Mouse (Mus musculus) hindbrain, embryonic 10.5 days (tissue): ENCODE data around the gene Plcd3. TPM values are rescaled to one million over a fixed set of nuclear protein-coding genes. Genes with fewer than 3 reads are reported as not detected.

Experiments used
- DNase-seq: peaks from one replicate; pipeline ENCODE4 v3.0.0-alpha.2; 2017; ENCODE audit warnings: low spot score
- H3K27ac ChIP-seq: fragments of 300-500 bp; sonication (generic); 2 replicates; pipeline ENCODE4 v1.5.1; 2016; ENCODE audit warnings: mild to moderate bottlenecking, moderate library complexity
- H3K27me3 ChIP-seq: fragments of 300-500 bp; sonication (generic); 2 replicates; pipeline ENCODE4 v1.6.1; 2016; ENCODE audit warnings: mild to moderate bottlenecking; ENCODE audit not compliant: poor library complexity, insufficient read depth, severe bottlenecking
- H3K36me3 ChIP-seq: fragments of 300-500 bp; sonication (generic); 2 replicates; pipeline ENCODE4 v1.6.1; 2016; ENCODE audit warnings: mild to moderate bottlenecking, moderate library complexity
- H3K4me1 ChIP-seq: fragments of 300-500 bp; sonication (generic); replicated peaks from 2 replicates; pipeline ENCODE4 v1.6.1; 2016; ENCODE audit warnings: mild to moderate bottlenecking
- H3K4me3 ChIP-seq: fragments of 300-500 bp; sonication (generic); 2 replicates; pipeline ENCODE4 v1.5.1; 2016; ENCODE audit warnings: mild to moderate bottlenecking, moderate library complexity
- H3K9me3 ChIP-seq: fragments of 300-500 bp; sonication (generic); 2 replicates; pipeline ENCODE4 v1.6.1; 2016; ENCODE audit warnings: mild to moderate bottlenecking, moderate library complexity
- WGBS: fragments of 180-500 bp; shearing (Covaris S2); methylation state at CpG from one replicate; pipeline ENCODE4 v1.1.7; 2016; 5-methylcytosine and 5-hydroxymethylcytosine counted together
- polyA plus RNA-seq: library from polyadenylated mRNA; unstranded; fragments of >200 nt; fragmentation: Nextera tagmentation; extraction: Ambion mirVana; gene quantifications from 2 replicates; pipeline ENCODE4 v1.2.1, GENCODE M21; 2016

The Plcd3 gene
- polyA plus RNA-seq, 1 experiment from 2014 or later, result 1.9 TPM

DNA sequence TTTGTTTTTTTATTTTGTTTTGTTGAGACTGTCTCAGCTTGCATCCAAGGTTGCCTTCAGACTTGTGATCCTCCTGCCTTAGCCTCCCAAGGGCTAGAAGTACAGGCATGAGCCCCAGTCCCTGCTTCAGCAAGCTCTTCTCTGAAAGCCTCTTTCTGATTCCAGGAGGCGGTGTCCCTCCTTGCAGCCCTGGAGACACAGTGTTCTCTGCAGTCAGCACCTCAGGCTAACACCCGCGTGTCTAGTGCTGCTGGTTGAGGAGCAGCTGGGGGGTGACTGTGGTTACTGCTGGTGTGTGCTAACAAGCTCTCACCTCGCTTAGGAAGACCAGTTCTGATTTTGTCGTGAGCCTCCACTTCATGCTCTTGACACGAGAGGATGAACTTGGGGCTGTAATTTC lies 66.5 kb downstream of the Plcd3 start:
- Histone ChIP-seq H3K4me3 (no peak overlapping the region), H3K4me1 (peaks cover 2% of the 10 kb centered on the region), H3K9me3 (no peaks in the 10 kb centered on the region), H3K36me3 (peaks cover 69% of the 10 kb centered on the region), H3K27me3 (no peaks in the 10 kb centered on the region), H3K27ac (no peak overlapping the region)
- 88% methylated on average over 6 of the region's 6 CpGs for WGBS
- no peak for DNase-seq

- H3K27me3 ChIP-seq, result no peaks in the 10 kb centered on the region
- H3K36me3 ChIP-seq, result peaks cover 51% of the 10 kb centered on the region
- H3K9me3 ChIP-seq, result no peaks in the 10 kb centered on the region
- no peak overlapping the region for H3K4me3 ChIP-seq
- no peak overlapping the region for H3K27ac ChIP-seq
- H3K4me1 ChIP-seq, result peaks cover 14% of the 10 kb centered on the region
- DNase-seq, result no peak
- WGBS, result 92% methylated on average over 3 of the region's 3 CpGs
Measured at GRCm38 (mm10) chr11:103033030-103033429, 68.4 kb downstream of the Plcd3 start.

GRCm38 (mm10) chr11:103028176-103028891 lies 73.1 kb downstream of the Plcd3 start, which contains the start of the genes Nmt1 and Dcakd:
TSS of gene Nmt1 (plus strand) at chr11:103028190.
TSS of gene Dcakd (minus strand) at chr11:103028333.
- peak within 1 kb of the TSS; percentile 94 for H3K27ac ChIP-seq
- WGBS, result under 1% methylated on average over 36 of the region's 36 CpGs
- DNase-seq, result peak; percentile 96
- H3K9me3 ChIP-seq, result no peaks in the 10 kb centered on the region
- peak within 1 kb of the TSS; percentile 80 for H3K4me3 ChIP-seq
- peaks cover 27% of the 10 kb centered on the region for H3K4me1 ChIP-seq
- H3K36me3 ChIP-seq, result peaks cover 40% of the 10 kb centered on the region
- H3K27me3 ChIP-seq, result no peaks in the 10 kb centered on the region

DNA sequence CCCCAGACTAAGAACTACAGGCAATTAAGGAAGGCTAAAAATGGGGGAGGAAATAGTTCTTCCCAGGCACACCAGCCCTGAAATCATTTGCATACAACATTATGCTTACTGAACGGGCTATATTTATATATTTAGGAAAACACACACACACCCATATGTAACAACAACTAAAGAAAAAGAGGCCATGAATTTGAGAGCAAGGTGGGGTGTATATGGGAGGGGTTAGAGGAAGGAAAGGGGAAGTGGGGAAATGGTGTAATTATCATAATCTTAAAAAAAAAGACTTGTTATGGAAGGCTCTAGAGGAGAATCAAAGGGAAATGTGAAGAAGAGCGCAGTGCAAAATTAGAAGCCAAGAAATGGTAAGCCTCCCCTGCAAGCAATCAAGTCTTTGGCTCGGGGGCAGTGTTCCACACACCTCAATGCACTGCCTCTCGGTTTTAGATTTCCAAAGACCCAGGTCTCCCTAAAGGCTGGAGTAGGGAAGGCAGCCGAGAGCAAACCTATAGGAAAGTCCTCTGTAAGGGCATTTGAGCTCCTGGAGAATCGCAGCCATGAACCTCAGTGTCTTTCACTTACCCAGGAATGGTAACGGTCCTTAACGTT lies 73.8 kb downstream of the Plcd3 start:
- no peaks in the 10 kb centered on the region for H3K27me3 ChIP-seq
- no peaks in the 10 kb centered on the region for H3K9me3 ChIP-seq
- peak overlapping the region; percentile 94 for H3K27ac ChIP-seq
- 15% methylated on average over 8 of the region's 8 CpGs for WGBS
- peak overlapping the region; percentile 80 for H3K4me3 ChIP-seq
- H3K36me3 ChIP-seq, result peaks cover 33% of the 10 kb centered on the region
- DNase-seq, result no peak
- H3K4me1 ChIP-seq, result peaks cover 27% of the 10 kb centered on the region

GRCm38 (mm10) chr11:103026901-103027300 lies 74.6 kb downstream of the Plcd3 start:
- Histone ChIP-seq H3K4me3 (peak overlapping the region; percentile 80; the same call in 1 of the 2 replicates), H3K9me3 (no peaks in the 10 kb centered on the region), H3K27me3 (no peaks in the 10 kb centered on the region), H3K4me1 (peaks cover 27% of the 10 kb centered on the region), H3K36me3 (peaks cover 31% of the 10 kb centered on the region), H3K27ac (0 out of 2 replicates have a peak overlapping the region, but pooled peaks have one; percentile 94)
- DNase-seq, result no peak
- WGBS, result 93% methylated on average over 3 of the region's 3 CpGs

DNA sequence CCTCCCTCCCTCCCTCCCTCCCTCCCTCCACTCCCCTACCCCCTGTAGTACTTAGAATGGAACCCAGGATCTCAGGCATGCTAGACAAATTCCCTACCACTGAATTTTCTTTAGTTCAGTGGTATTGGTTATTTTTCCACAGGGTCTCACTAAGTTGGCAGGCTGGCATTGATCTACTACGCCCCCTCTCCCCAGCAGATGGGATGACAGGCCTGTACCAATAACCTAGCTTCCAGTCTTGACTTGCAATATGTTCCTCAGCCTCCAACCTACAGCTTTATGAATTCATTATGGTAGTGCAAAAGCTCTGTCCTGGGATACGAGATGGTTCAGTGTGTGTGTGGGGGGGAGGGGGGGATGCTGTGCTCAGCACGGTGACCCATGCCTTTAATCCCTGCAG lies 77.5 kb downstream of the Plcd3 start:
- no peaks in the 10 kb centered on the region for H3K27me3 ChIP-seq
- H3K9me3 ChIP-seq, result no peaks in the 10 kb centered on the region
- H3K4me3 ChIP-seq, result no peak overlapping the region
- peaks cover 28% of the 10 kb centered on the region for H3K36me3 ChIP-seq
- WGBS, result 93% methylated on average over 3 of the region's 3 CpGs
- H3K4me1 ChIP-seq, result peaks cover 15% of the 10 kb centered on the region
- H3K27ac ChIP-seq, result no peak overlapping the region
- DNase-seq, result no peak

DNA sequence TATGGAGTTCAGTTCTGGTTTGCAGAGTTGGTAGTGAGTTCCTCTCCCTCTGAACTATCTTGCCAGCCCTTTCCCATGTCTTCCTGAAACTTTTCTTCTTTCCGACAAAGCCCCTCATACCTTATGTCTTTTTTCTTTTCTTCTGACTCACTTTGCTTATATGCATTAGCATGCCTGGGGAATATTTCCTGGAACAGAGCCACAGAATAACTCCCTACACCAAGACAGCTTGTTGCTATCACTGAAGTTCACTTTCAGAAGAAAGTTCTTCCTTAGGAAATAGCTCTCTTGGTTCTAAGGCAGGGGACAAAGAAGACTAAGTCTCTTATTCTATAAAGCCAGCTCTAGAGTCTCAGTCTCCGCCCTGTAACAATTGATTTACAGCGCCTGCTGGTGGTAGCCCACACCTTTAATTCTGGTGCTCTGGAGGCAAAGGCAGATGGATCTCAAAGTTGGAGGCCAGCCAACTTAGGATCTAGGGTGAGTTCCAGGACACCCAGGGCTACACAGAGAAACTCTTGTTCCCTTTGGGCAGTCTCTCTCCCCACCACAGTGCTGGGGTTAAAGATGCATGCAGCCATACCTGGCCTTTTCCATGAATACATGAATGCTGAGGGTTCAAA lies 80.6 kb downstream of the Plcd3 start:
- no peak for DNase-seq
- WGBS, result 73% methylated on average over 3 of the region's 3 CpGs
- Histone ChIP-seq H3K27ac (no peak overlapping the region), H3K4me3 (no peak overlapping the region), H3K27me3 (no peaks in the 10 kb centered on the region), H3K4me1 (peaks cover 5% of the 10 kb centered on the region), H3K36me3 (peaks cover 24% of the 10 kb centered on the region), H3K9me3 (no peaks in the 10 kb centered on the region)

Other genes with a start within 250 kb of the Plcd3 start
- 290 and 328 TPM in 2 replicates for gene Eftud2, start 220.7 kb downstream of the Plcd3 start, polyA plus RNA-seq
- gene Ccdc103, start 220.5 kb downstream of the Plcd3 start, polyA plus RNA-seq, result 1.9 and 2.2 TPM in 2 replicates
- gene Fam187a, start 216.5 kb downstream of the Plcd3 start, polyA plus RNA-seq, result not detected in 2 replicates
- 0.17 TPM in 1 of 2 replicates, not detected in the other for gene Gfap, start 200.7 kb downstream of the Plcd3 start, polyA plus RNA-seq
- gene Kif18b, start 176.5 kb downstream of the Plcd3 start, polyA plus RNA-seq, result 11.6 and 12.2 TPM in 2 replicates
- gene C1ql1, start 155.0 kb downstream of the Plcd3 start, polyA plus RNA-seq, result 4.4 and 11.5 TPM in 2 replicates
- 47.1 and 55.6 TPM in 2 replicates for gene Nmt1, start 73.5 kb downstream of the Plcd3 start, polyA plus RNA-seq
- 272 and 276 TPM in 2 replicates for gene Dcakd, start 73.3 kb downstream of the Plcd3 start, polyA plus RNA-seq
- gene Acbd4, start within 50 bp of the Plcd3 start, polyA plus RNA-seq, result 7.7 and 8.3 TPM in 2 replicates
- gene Hexim1, start 14.6 kb upstream of the Plcd3 start, polyA plus RNA-seq, result 1.7 and 2.3 TPM in 2 replicates
- 7.7 and 8.9 TPM in 2 replicates for gene Hexim2, start 30.8 kb upstream of the Plcd3 start, polyA plus RNA-seq
- 0.72 and 1.5 TPM in 2 replicates for gene Fmnl1, start 69.4 kb upstream of the Plcd3 start, polyA plus RNA-seq
- gene 1700023F06Rik, start 106.9 kb upstream of the Plcd3 start, polyA plus RNA-seq, result 0.24 and 0.27 TPM in 2 replicates
- not detected in 2 replicates for gene Spata32, start 116.8 kb upstream of the Plcd3 start, polyA plus RNA-seq
- gene Map3k14, start 165.8 kb upstream of the Plcd3 start, polyA plus RNA-seq, result 3.9 and 4.2 TPM in 2 replicates